Mouse (Mus musculus) cerebellum, adult 18-20 months (tissue): ENCODE measurements around the gene Stpg4.

Experiments used
- DNase-seq, 2 experiments: peaks; one replicate each; pipeline ENCODE4 v3.0.0; 2021

The Stpg4 gene

DNA sequence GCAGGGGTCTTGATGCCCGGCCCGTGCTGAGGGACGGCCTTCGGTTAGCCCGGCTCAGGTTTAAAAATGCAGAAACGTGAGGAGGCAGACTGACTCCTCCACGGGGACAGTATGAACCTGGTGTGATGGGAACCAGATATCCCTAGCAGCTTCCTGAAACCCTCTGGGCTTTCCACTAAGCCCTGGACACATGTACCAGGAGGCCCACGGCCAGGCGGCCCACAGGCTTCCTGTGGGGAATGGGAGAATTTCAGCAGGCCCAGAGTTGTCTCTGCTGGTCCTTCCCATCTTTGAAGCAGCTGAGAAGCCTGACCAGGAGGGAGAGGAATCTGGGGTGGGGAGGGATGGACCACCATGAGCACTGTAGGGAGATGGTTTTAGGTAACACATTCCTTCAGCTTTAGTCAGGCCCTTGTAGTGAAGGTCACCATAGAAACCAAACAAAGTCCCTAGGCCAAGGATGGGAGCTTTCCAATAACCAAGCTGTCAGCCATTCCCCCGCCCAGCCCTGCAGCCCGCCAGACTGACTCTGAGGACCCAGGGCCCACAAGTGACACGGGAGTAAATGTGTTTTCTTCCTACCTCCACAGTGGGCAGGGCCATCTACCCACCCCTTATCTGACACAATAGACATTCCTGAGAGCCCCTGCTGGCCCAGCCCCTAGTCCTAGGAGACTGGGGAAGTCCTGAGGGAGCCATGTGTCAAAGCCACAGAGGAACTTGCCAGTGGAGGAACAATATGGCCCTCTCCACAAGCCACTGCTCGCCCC is 76.9 kb downstream of the Stpg4 start:
- no peak for DNase-seq

DNA sequence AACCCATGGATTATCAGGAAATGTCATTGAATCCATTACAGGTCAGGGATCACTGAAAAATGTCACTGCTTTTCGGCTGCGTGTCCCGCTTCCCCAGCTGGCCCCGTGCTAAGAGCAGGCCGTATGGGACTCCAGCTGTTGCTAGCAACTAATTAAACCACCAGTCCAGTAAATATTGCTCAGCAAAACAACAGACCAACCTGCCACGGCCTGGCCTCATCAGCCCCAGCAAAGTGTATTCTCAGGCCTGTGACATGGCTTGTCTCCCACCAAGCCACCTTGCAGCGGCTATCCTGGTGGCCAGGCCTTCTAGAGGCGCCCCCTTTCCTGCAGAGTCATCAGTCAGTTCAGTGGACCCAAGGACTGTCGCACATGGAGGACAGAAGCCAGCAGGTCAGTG is 78.0 kb downstream of the Stpg4 start:
- DNase-seq: no peak

DNA sequence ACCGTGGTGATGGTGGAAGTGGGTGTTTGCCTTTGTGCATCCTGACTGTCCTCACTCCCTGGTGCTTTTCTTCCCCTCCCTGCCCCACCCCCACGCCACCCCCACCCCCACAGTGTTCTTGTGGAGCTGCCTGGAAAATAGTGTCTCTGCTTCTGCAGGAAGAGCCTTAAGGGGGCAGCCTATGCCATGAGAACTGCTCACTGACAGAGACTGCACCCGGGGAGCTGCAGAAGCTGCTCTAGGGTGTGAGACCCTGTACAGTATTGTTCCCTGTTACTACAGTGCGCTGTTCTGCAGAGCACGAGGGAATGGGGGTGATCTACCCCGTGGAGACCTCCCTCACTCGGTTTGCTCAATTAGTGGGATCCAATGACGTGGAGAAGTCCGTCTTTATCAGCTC is 78.5 kb downstream of the Stpg4 start:
- no peak for DNase-seq

DNA sequence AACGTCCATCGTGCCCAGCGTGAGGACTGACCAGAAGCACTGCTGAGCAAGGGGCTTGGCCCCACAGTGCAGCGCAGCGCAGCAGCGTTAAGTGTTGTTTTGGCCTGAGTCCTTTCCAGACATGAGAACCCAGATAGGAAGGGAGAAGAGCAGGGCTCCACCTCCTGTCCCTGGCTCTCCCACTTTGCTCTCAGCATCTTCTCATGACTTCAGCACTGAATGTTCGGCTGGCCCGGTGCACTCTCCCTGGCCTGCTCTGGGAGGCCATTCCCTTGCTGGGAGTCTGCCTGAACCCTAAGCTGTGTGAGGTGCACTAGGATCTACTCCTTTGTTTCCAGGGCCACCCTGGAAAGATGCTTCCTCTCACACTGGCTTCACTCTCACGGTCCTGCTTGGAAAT is 79.2 kb downstream of the Stpg4 start:
- DNase-seq: no peak

DNA sequence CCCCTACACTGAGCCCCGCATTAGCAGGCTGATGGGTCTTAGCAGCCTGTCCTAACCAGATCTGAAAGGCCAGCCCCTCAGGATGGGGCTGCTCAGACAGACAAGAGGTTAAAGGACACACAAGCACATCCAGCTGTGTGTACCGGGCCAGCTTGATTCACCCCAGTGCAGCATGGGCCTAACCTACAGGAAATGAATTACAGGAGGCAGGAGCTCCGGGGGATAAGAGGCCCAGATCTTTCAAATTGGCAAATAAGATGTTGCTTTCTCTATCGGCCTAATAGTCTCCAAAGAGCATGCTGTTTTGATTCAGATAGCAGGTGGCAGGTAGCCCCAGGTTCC is 82.3 kb downstream of the Stpg4 start:
- no peak for DNase-seq

DNA sequence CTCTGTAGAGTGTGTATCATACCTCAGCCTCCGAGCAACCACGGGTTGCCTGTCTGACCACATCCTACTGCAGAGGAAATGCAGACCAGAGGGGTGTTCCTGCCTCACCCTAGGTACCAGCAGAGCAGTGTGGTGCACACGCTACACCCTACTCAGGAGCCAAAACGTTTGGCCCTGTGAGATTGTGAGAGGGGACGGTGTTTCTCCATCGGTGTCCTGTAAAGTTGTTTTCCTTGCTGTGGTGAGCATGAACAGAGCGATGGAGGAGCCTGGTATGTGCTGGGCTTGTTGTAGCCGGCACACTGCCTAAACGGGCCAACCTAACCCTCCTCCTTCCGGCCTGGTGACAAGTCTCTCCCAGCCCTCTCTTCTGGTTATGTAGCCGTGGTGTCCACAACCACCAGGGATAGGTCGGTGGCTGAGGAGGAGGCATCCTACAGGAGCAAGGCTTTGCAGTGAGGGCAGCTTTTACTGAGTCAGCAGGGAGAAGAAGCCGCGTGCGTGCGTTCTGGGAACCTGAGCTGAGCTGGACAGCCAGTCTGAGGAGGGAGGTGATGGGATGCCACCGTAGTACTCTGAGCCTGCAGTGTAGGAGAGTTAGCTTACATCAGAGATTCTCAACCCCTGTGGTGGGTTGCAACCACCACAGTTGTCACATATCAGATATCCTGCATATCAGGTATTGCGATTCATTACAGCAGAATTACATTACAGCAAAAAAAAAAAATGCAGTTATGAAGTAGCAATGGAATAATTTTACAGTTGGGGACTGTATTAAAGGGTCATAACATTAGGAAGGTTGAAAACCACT is 82.9 kb downstream of the Stpg4 start:
- no peak for DNase-seq

DNA sequence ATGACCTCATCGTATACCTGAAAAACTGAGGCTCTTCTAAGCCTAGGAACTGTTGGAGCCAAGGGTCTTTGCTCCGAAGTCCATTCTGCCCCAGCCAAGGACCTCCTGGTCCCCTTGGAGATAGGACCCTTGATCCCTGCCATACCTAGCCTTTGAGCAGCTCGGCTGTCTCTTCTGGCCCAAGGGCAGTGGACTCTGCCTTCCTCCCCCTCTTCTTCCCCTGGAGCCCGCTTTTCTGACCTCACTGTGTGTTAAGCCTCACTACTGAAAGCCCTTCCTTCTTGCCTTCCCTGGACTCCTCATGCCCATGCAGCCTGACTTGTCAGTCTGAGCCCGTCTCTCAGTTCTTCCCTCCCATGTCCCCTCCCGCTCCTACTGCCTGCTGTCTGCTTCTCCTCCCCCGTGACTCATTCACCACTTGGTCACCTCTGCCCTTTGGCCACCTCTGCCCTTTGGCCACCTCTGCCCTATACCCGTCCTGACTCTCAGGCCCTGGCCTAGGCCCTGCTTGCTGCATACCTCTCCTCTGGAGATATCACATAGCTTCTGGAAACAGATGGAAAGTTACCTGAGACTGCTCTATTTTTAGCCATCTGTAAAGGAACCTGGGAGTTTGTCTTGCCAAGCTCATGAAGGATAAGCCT is 84.4 kb downstream of the Stpg4 start:
- no peak for DNase-seq
